Mouse (Mus musculus): Measurements from ENCODE around the gene Tmem119. TPM values are rescaled to one million over a fixed set of nuclear protein-coding genes. Genes with fewer than 3 reads are reported as not detected.

The Tmem119 gene
- total and polyA plus RNA-seq, 3 experiments = 0.13 TPM; not detected in 2

GRCm38 (mm10) chr5:113783581-113784001 lies 16.7 kb downstream of the Tmem119 start:
- Histone ChIP-seq H3K4me3 (ENCODE audit: control insufficient read depth in 1 of 2, insufficient read depth in 1 of 2, low read depth in 2 of 2, low read length in 2 of 2) (no peak overlapping the region), H3K9me3 (replicated peaks; ENCODE audit: insufficient read depth, low read length) (no peaks in the 10 kb centered on the region), H3K4me1 (ENCODE audit: control insufficient read depth in 1 of 2, insufficient read depth in 2 of 2, low read length in 2 of 2) (no peaks in the 10 kb centered on the region), H3K9ac (ENCODE audit: control insufficient read depth, low read depth, low read length, poor library complexity, severe bottlenecking) (no peak overlapping the region), H3K27ac (ENCODE audit: control insufficient read depth, low read depth, low read length) (no peak overlapping the region), H3K36me3 (ENCODE audit: control insufficient read depth in 1 of 2, insufficient read depth in 2 of 2, low read length in 2 of 2) (no peaks in the 10 kb centered on the region), H3K79me2 (ENCODE audit: control insufficient read depth, insufficient read depth, low read length, poor library complexity) (no peaks in the 10 kb centered on the region), H3K27me3 (ENCODE audit: control insufficient read depth in 1 of 2, insufficient read depth in 2 of 2, low read length in 2 of 2) (no peaks in the 10 kb centered on the region)
- DNase-seq (ENCODE audit: low read depth, low spot score) = no peak
- TF ChIP-seq MEF2A (IDR thresholded peaks at IDR 0.05; ENCODE audit: extremely low read depth, insufficient replicate concordance, low read depth, low read length, poor library complexity, severe bottlenecking) (no peak), SMC3 (IDR thresholded peaks at IDR 0.05; ENCODE audit: low read depth, low read length) (no peak), EP300 (IDR thresholded peaks at IDR 0.05; ENCODE audit: low read depth in 1 of 2, low read length in 2 of 2) (no peak), E2F4 (IDR thresholded peaks at IDR 0.05; ENCODE audit: borderline replicate concordance, low read depth, low read length) (no peak), JUND (IDR thresholded peaks at IDR 0.05; ENCODE audit: low read depth, low read length) (no peak), USF1 (IDR thresholded peaks at IDR 0.05; ENCODE audit: low read depth, low read length) (no peak), MYB (IDR thresholded peaks at IDR 0.05; ENCODE audit: low read depth, low read length) (no peak), NRF1 (IDR thresholded peaks at IDR 0.05; ENCODE audit: insufficient read depth, low read depth, low read length, poor library complexity, severe bottlenecking) (no peak), NELFE (IDR thresholded peaks at IDR 0.05; ENCODE audit: low read depth, low read length) (no peak), CHD1 (IDR thresholded peaks at IDR 0.05; ENCODE audit: low read depth, low read length) (no peak), MYC (IDR thresholded peaks at IDR 0.05; ENCODE audit: low read depth, low read length) (no peak), CTCF (IDR thresholded peaks at IDR 0.05 in 2 of 3, conservative IDR thresholded peaks at IDR 0.05 in 1 of 3; ENCODE audit: control insufficient read depth in 1 of 3, insufficient read depth in 1 of 3, low read depth in 2 of 3, low read length in 3 of 3, poor library complexity in 1 of 3, severe bottlenecking in 1 of 3) (no peak), BHLHE40 (IDR thresholded peaks at IDR 0.05; ENCODE audit: borderline replicate concordance, low read depth, low read length) (no peak)

GRCm38 (mm10) chr5:113782624-113783023 lies 17.7 kb downstream of the Tmem119 start:
- Histone ChIP-seq H3K27ac (ENCODE audit: control insufficient read depth, low read depth, low read length) (no peak overlapping the region), H3K9ac (ENCODE audit: control insufficient read depth, low read depth, low read length, poor library complexity, severe bottlenecking) (no peak overlapping the region), H3K4me3 (ENCODE audit: control insufficient read depth in 1 of 2, insufficient read depth in 1 of 2, low read depth in 2 of 2, low read length in 2 of 2) (no peak overlapping the region), H3K79me2 (ENCODE audit: control insufficient read depth, insufficient read depth, low read length, poor library complexity) (no peaks in the 10 kb centered on the region), H3K27me3 (ENCODE audit: control insufficient read depth in 1 of 2, insufficient read depth in 2 of 2, low read length in 2 of 2) (no peaks in the 10 kb centered on the region), H3K9me3 (replicated peaks; ENCODE audit: insufficient read depth, low read length) (no peaks in the 10 kb centered on the region), H3K4me1 (ENCODE audit: control insufficient read depth in 1 of 2, insufficient read depth in 2 of 2, low read length in 2 of 2) (no peaks in the 10 kb centered on the region), H3K36me3 (ENCODE audit: control insufficient read depth in 1 of 2, insufficient read depth in 2 of 2, low read length in 2 of 2) (no peaks in the 10 kb centered on the region)
- no peak for DNase-seq (ENCODE audit: low read depth, low spot score)
- TF ChIP-seq USF2 (IDR thresholded peaks at IDR 0.05; ENCODE audit: borderline replicate concordance in 1 of 2, insufficient read depth in 1 of 2, low read depth in 1 of 2, low read length in 2 of 2) (no peak), ZNF384 (IDR thresholded peaks at IDR 0.05; ENCODE audit: low read depth, low read length) (no peak), POLR2AphosphoS2 (IDR thresholded peaks at IDR 0.05; ENCODE audit: low read length) (no peak), UBTF (IDR thresholded peaks at IDR 0.05; ENCODE audit: borderline replicate concordance, insufficient read depth, low read depth, low read length) (no peak), TAL1 (IDR thresholded peaks at IDR 0.05; ENCODE audit: low read length) (no peak), NELFE (IDR thresholded peaks at IDR 0.05; ENCODE audit: low read depth, low read length) (no peak), BHLHE40 (IDR thresholded peaks at IDR 0.05; ENCODE audit: borderline replicate concordance, low read depth, low read length) (no peak), USF1 (IDR thresholded peaks at IDR 0.05; ENCODE audit: low read depth, low read length) (no peak)

Data from MEL (cell line).